Mouse (Mus musculus) mesoderm, embryonic 11.5 days (tissue): Measurements from ENCODE around the gene Rbbp6.

ENCODE experiments used
- DNase-seq: peaks from one replicate; pipeline ENCODE4 v3.0.0-alpha.2; 2012; ENCODE audit warnings: low read depth, low spot score

The Rbbp6 gene

DNA sequence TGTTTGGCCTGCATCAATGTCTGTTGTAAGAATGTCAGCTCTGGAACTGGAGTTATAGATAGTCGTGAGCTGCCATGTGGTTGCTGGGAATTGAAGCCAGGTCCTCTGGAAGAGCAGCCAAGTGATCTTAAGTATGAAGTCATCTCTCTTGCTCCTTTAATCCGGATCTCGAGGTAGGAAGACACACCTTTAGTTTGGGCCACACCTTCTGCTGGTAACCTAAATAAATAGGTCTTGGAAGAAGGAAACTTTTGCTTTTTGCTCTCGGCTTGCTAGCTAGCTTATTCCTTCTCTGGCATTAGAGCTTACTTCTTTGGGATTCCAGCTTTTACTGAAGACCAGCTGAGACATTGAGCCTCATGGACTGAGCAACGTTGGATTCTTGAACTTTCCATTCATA lies at the start of gene Rbbp6:
Rbbp6 (plus strand) TSS at position 301 of the 400 bp plus-strand sequence.
- DNase-seq: no peak

DNA sequence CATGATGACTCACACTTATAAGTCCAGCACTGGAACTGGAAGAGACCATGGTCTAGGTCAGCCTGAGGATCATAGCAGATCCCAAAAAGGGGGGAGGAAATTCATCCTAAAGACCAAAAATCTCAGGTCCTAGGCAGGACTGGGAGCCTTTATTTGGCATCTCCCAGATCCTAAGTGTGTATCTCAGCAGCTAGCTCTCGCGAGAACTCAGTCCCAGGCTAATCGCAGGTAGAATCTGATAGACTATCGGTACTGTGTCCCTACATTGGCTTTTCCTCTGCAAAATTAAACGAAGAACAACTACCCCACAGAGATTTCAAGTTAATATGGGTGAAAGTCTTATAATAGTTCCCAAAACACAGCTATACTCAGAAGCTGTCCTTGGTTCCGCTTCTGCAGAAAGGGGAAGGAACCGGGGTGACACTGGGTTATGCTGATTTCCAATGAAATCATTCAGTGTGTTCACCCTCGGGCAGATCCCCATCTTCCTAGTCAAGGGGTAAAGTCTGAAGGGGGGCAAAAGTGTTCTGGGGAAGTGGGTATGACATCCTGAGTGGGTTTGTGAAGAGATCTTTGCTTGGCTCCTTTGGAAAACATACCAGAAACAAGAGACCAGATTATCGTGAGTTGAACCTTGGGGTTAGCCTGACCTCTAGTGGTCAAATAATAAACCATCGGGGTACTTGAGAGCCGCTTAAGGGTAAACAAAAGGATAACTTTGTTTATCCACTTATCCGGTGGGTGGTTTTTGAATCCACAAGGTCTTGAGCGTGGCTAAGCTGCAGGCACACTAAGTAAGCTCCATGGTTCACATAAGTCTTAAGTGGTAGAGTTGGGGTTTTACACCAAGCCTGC lies 45.5 kb upstream of the Rbbp6 start:
- peak; percentile 77 for DNase-seq

DNA sequence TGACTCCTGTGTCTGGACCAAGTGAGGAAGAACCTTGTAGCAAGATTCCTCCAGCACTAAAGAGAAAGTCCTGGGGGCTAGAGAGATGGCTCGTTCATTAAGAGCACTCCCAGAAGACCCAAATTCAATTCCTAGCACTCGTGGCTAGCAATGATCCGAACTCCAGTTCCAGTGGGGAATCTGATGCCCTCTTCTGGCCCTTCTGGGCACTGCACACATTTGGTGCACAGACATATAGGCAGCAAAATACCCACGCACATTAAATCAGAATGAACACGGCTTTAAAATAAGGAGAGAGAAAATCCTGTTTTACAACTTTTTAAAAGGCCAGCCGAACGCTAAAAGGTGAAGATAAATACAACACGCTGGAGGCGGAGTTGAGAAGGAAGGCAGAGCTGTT lies 43.9 kb upstream of the Rbbp6 start:
- no peak for DNase-seq

DNA sequence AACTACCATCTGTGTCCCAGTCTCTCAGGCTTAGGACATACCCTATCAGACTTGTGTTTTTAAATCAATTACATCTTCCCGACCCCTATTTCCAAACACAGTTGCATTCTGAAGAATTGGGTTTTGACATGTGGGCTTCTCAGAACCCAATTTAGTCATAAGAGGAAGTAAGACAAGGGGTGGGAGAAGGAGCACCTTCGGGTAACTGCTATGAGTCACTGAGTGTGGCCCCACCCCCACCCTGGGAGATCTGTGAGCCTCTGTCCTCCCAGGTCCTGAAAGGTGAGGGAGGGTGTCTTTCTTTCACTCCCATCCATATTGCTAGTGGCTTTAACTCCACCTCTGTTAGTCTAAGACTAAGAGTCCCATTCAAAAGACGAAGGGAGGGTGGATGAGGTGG lies 41.2 kb upstream of the Rbbp6 start:
- DNase-seq: no peak

DNA sequence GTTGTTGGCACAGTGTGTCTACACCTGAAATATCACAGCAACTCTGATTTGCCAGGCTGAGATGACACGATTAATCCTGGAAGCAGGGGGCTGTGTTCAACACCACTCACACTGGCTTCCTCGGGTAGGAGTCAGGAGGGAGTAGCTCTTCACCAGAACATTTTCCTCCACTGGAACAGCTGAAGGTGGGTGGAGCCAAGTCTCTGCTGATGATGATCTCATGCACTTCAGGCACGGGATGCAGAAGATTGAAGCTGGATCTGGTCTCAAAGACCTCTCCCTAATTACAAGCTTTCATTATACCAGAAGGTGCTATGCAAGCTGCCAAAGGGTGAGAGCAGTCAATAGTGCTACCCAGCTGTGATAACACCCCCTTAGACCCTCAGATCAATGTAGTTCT lies 35.0 kb upstream of the Rbbp6 start:
- no peak for DNase-seq

DNA sequence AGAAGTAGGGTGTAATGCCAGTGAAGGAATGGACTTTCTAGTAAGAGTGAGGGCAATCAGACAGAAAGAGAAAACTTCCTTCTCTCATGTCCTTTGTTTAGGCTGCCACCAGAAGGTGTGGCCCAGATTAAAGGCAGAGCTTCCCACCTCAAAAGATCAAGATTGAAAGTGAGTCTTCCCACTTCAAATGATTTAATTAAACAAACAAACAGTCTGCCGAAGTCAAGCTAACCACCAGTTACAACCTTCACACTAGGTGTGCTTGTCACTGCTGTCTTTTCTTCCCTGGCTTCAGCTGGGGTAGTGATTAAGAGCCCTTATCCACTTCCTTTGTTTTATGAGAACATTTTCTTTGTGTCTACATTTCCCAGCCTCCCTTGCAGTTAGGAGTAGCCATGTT lies 33.3 kb upstream of the Rbbp6 start:
- DNase-seq: no peak

DNA sequence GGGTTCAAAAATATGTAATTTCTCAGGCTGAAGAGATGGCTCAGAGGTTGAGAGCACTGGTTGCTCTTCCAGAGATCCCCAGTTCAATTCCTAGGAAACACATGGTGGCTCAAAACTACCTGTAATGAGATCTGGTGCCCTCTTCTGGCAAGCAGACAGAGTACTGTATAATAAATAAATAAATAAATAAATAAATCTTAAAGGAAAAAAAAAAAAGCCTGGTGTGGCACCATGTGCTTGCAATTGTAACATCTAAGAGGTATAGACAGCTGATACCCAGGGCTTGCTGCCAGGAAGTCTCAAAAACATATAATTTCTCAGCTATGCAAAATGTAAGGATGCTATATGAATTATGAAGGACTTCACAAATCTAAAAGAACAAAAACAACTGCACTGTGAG lies 28.9 kb upstream of the Rbbp6 start:
- no peak for DNase-seq

DNA sequence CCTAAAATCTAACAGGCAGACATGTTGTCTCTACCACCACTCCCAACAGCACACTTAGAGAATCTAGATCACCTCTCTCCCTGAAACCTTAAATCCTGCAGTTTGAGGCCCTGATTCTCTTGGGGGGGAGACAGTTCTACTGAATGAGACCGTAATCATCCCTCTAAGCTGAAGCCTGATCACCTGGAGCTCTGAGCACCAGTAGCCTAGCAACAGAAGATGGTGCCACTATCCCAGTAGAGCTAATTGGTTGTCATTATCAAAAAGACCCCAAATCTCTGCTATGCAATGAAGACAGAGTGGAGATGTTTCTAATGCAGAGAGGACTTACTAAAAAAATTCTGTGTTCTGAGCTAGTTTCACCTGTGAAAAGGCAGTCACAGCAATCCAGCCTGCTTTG lies 27.3 kb upstream of the Rbbp6 start:
- DNase-seq: no peak

DNA sequence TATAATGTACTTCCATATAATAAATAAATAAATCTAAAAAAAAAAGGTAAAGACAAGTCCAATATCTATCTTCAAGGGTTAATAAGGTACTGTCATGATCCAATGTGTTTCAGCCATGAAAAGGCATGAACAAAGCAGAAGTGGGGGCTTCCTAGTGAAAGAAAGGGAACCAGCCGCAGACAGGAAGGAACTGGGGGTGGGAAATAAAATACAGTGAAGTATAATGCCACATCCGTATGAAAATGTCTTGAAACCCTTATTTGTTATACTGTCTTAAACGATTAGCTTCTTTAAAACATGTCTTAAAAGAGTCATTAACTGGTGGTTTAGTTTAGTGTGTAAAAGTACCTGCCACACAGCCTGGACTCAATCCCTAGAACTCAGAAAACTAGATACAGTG lies 26.3 kb upstream of the Rbbp6 start:
- DNase-seq: no peak

DNA sequence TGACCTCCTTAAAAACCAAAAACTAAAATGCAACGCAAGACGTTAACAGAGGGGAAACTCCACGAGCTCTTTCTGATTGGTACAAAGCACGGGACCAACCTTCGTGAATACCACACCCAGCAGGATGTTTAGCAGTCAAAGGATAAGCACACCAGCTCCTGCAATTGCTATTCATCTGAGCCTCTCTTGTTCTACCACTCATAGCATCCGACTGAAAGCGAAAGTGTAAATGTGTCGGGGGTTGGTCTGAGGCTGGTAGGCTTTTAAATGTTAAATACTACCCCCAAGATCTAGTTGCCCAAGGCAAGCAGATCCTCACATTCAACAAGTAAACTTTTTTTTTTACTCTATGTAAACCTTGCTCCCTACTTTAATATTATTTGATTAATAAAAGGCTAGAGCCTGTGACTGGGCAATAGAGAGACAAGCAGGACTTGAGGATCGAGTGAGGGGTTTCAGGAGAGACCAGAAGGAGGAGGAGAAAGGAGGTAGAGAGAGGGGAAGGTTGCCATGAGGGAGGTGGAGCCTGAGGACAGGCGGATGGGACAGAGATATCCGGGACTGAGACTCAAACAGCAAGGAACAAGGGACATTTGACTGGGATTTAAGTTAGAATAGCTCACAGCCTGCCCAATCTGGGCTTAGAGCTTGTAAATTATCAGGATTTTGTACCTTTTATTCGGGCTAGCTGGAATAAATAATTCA lies 25.0 kb upstream of the Rbbp6 start:
- no peak for DNase-seq

DNA sequence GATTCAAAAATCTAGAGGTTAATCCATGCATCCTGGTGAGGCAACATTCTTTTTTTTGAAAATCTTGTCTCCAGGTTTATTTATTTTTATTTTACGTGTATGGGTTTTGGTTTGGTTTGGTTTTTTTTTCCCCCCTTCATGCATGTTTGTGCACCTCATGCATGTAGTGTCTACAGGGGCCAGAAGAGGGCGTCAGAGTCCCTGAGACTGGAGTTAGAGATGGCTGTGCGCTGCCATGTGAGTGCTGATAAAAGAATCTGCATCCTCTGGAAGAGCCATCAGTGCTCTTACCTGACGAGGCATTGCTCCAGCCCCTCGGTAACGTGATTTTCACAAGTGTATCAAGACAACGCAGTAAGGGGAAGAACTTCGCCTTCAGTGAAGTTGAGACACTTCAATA lies 23.4 kb upstream of the Rbbp6 start:
- DNase-seq: no peak

DNA sequence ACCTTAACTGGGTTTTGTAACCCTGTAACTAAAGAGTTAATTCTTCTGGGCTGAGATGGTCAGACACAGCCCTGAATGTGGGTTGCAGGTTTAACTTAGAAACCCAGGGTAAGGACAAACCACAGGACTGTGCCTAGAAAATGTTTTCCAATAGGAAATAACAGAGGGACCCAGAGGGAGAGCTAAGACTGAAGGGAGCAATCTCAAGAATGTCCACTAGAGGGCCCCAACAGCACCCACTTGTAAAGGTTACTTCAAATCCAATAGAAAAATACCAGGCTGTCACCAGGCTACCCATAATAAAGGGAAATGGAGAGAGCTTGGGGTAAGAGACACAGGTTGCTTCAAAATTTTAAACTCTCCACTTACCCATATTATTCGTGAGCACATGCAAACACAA lies 20.3 kb upstream of the Rbbp6 start:
- DNase-seq: peak; percentile 81

DNA sequence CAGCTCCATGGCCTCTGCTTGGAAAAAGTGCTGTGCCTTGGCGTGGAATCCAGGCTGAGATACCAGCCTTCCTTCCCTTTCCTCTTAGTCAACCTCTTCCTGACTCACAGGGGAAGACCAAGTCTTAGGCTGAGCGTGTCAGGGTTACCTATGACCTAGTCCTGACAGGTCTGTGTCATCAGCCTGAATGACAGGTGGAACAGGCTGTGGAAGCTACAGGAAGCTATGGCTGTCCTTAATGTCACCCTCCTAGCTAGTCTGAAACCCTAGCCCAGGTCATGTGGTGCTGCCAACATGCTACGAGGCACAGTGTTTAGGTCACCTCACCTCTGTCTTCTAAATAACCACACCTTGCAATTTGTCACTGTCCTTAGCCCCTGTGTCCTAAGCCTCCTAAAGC lies 16.2 kb upstream of the Rbbp6 start:
- DNase-seq: no peak

DNA sequence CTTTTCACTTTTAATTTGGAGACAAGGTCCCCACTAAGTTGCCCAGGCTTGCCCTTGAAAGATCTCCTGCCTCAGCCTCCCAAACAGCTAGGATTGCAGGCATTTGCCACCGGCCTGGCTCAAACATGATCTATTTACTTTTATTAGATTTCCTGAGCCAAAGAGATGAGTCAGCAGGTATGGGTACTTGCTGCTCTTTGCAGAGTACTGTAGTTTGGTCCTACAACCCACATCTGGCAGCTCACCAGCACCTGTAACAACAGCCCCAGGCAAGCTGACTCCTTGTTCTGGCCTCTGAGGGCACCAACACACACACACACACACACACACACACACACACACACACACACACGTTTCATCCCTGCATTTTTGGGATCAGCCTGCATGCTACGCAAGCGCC lies 14.0 kb upstream of the Rbbp6 start:
- no peak for DNase-seq

DNA sequence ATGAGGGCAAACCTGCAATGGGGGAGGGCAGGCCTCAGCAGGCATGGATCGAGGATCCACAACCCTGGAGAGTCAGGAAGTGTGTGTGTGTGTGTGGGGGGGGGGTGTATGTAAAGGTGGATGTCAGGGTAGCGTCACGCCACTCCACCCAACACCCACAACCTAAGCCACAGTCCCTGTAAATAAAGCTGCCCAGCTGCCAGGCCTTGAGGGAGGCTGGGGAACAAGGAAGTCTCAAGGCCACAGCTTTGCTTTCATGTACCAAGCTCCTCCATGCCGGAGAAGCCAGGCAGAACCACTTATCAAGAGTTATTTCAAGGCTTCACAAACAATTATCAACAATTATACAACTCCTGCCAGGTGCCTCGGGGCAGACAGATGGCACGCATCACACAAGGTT lies 13.4 kb upstream of the Rbbp6 start:
- no peak for DNase-seq

DNA sequence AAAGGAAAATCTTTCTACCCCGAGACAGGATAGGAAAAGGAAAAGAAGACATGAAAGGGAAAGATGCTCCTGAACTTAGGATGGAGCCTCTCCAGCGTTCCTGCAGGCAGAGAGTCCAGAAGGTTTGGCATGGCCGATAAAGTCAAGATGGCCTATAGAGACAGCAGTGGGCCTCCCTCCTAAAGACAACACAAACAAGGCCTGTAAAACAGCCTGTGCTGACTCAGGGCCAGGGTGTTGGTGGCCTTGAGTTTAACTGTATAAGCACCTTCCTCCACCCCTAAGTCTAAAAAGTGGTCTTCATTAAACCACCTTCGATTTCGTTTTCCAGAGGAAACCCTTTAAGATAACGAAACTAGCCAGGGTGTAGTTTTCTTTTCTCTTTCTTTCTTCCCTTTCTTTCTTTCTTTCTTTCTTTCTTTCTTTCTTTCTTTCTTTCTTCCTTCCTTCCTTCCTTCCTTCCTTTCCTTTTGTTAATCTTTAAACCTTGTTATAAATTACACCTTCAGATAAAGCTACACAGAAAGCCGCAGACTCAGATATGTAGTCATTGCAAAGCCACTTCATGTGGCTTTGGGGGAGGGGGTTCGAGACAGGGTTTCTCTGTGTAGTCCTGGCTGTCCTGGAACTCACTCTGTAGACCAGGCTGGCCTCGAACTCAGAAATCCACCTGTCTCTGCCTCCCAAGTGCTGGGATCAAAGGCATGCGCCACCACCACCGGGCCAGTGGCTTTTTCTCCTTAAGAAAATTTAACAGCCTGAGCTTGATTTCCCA lies 10.8 kb upstream of the Rbbp6 start:
- no peak for DNase-seq

DNA sequence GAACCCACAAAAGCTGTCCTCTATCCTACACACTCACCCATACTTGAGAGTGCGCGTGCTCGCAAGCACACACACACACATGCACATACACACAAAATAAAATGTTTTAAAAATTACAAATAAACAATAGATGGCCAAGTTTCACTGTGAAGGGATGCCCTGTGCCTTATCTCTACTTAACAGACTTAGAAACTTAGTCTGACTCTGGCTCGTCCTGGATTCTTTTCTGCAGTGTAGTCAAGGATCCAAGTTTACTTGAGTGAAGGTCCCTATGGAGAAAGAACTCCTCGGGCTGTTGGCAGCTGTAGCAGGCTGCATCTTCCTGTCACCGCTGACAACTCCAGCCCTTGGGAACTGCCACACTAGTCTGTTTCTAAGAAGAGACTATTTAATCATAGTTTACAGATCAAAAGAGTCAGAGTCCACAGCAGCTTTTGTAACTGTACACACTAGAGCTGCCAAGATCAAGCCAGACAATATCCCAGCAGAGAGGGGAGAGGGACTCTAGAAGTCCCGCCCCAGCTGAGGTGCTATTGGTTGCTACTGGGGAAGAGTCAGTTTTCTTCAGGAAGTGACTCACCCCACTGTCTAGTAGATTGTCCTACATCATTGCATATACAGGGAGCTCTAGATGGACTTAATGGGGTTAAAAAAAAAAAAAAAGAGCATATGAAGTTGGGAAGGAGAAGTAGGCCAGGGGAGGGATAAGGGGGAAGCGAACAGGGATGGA lies 10.1 kb upstream of the Rbbp6 start:
- no peak for DNase-seq

DNA sequence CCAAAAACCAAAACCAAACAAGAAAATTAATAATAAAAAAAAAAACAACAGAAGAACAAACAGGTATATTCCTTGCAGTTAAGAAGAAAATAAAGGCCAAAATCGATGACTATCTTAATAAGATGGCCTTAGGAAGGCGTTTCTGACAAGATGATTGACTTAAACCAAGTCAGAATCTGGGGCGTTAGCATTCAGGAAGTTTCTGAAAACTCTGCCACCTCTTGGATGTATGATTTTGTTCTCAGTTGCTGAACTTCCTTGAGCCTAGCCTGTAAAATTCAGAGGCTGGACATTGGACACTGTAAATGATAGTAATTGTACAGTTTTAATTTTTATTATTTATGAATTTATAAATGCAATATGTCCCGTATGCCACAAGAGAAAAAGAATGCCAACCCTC lies 3.3 kb downstream of the Rbbp6 start:
- no peak for DNase-seq

DNA sequence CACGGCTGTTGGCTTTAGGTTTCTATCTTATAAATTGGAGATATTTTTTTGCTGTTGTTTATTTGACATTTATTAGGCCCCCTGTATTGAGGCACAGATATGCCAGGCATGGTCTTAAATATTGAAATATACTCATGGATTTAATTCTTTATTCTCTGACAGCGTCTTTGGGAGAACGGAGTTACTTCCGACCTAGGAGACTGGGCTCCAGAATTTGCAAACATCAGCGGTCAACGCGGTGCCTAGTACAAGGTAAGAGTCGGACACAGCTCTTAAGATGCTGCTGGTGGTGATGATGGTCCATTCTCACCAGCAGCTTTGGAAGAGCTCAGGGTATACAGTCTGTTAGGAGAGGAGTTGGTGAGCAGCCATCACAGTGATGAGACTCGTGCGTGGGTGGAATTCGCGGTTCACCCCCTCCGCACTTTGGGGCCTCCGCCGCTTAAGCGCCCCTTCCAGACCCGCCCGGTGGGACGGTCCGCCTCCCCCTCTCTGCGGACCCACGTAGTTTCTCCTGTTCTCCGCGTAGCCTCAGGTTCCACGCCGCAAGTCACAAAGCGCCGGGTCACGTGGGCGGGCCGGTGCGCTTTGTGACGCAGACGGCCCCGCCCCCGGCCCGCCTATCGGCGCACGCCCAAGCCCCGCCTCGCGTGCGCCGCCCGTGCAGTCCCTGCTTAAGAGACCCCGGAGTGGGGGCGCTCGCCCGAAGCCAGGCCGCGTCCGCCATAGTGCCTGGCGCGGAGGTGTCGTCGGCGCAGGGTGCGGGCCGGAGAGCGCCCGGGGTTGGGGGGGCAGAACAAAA lies 3.9 kb downstream of the Rbbp6 start:
- DNase-seq: peak; percentile 98

DNA sequence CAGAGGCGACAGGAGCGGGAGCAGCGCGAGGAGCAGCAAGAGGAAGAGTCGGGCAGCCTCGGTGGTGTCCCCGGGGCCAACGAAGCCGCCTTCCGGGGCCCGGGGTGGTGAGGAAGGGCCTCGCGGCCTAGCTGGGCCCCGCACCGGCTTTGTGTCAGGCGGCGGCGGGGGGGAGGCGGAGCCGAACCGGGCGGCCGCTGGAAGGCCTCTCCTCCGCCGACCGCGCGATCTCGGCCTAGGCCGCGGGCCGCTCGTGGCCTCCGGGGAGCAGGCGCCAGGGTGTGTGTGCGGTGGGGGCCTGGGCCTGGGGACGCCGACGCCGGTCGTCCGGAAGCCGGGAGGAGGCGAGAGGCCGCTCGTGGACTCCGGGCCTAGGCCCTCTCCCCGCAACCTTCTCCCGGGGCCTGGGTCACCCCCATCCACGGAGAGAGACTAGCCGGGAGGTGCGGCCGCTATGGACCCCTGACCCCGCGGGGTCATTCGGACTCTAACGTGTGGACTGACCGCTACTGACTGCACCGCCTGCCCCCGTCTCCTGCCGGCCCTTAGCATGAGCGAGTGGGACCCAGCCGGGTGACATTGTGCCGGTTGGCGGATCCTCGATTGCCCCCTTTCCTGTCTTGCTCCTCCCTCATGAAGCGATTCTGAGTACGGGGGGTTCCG lies 4.8 kb downstream of the Rbbp6 start:
- peak; percentile 34 for DNase-seq
